Mouse (Mus musculus) ES-E14 (cell line): ENCODE results near the gene Pola2. TPM values are rescaled to one million over a fixed set of nuclear protein-coding genes. Genes with fewer than 3 reads are reported as not detected.
A peak's percentile ranks its signal among the peaks of the same experiment; 100 is the strongest.

ENCODE experiments used
- DNase-seq: peaks from one replicate; pipeline ENCODE4 v3.0.0-alpha.2; 2013; ENCODE audit warnings: low read depth, low spot score
- H3K27ac ChIP-seq: 2 replicates; pipeline ENCODE4 v1.5.1; 2012; ENCODE audit warnings: low read depth, mild to moderate bottlenecking, low read length, moderate library complexity, mixed read lengths; ENCODE audit not compliant: poor library complexity, insufficient read depth, severe bottlenecking
- H3K36me3 ChIP-seq: 2 replicates; pipeline ENCODE4 v1.6.1; 2012; ENCODE audit warnings: mild to moderate bottlenecking, low read length, moderate library complexity, mixed read lengths; ENCODE audit not compliant: control insufficient read depth, poor library complexity, insufficient read depth, severe bottlenecking
- H3K4me1 ChIP-seq, 2 experiments: fragments of 150-350 bp in 1 of 2; sonication (generic) in 1 of 2; 2 replicates each; pipeline ENCODE4 v1.6.1; 2012; ENCODE audit warnings: low read length in 2 of 2, mild to moderate bottlenecking in 1 of 2, mixed read lengths in 1 of 2; ENCODE audit not compliant: control insufficient read depth in 2 of 2, insufficient read depth in 2 of 2, poor library complexity in 1 of 2
- H3K4me3 ChIP-seq, 2 experiments: fragments of 150-350 bp in 1 of 2; sonication (generic) in 1 of 2; 2 replicates each; pipeline ENCODE4 v1.5.1; 2012; ENCODE audit warnings: low read length in 2 of 2, low read depth in 1 of 2, mild to moderate bottlenecking in 1 of 2, mixed read lengths in 1 of 2; ENCODE audit not compliant: insufficient read depth in 1 of 2, poor library complexity in 1 of 2, severe bottlenecking in 1 of 2
- H3K9ac ChIP-seq: 2 replicates; pipeline ENCODE4 v1.6.1; 2012; ENCODE audit warnings: low read depth, mild to moderate bottlenecking, low read length, mixed read lengths; ENCODE audit not compliant: poor library complexity, insufficient read depth, severe bottlenecking
- H3K9me3 ChIP-seq: fragments of 150-350 bp; sonication (generic); 2 replicates; pipeline ENCODE4 v1.6.1; 2012; ENCODE audit warnings: low read depth, mild to moderate bottlenecking, low read length; ENCODE audit not compliant: control insufficient read depth, insufficient read depth
- CHD2 ChIP-seq: IDR thresholded peaks from 2 replicates; pipeline ENCODE4 v1.6.1; 2014; ENCODE audit warnings: mild to moderate bottlenecking, low read depth, low read length, inconsistent platforms
- HCFC1 ChIP-seq: IDR thresholded peaks from 2 replicates; pipeline ENCODE4 v1.6.1; 2012; ENCODE audit warnings: low read length, inconsistent platforms, borderline replicate concordance; ENCODE audit not compliant: insufficient read depth
- MAFK ChIP-seq: IDR thresholded peaks from 2 replicates; pipeline ENCODE4 v1.6.1; 2014; ENCODE audit warnings: mild to moderate bottlenecking, low read depth, low read length, inconsistent platforms; ENCODE audit not compliant: insufficient read depth
- ZC3H11A ChIP-seq: IDR thresholded peaks from 2 replicates; pipeline ENCODE4 v1.6.1; 2012; ENCODE audit warnings: low read depth, mild to moderate bottlenecking, inconsistent platforms, low read length, borderline replicate concordance
- ZNF384 ChIP-seq: IDR thresholded peaks from 2 replicates; pipeline ENCODE4 v1.6.1; 2012; ENCODE audit warnings: low read depth, low read length, inconsistent platforms
- in situ Hi-C, 2 experiments: fragments of 600-800 bp; cut with MboI; formaldehyde crosslinking; loops; one replicate each; pipeline ENCODE4 v1.15.1; 2025; ENCODE audit warnings: low sequenced_read_pairs in 2 of 2, inconsistent platforms in 1 of 2; ENCODE audit not compliant: unreplicated experiment in 2 of 2
- total RNA-seq: library from RNA; depleted of rRNA; stranded (reverse); fragments of 300-350 nt; gene quantifications from 2 replicates; pipeline ENCODE4 v1.2.3, GENCODE M21; 2012; rRNA removed

The Pola2 gene
- total RNA-seq, 1 experiment, result 69.7 TPM

DNA sequence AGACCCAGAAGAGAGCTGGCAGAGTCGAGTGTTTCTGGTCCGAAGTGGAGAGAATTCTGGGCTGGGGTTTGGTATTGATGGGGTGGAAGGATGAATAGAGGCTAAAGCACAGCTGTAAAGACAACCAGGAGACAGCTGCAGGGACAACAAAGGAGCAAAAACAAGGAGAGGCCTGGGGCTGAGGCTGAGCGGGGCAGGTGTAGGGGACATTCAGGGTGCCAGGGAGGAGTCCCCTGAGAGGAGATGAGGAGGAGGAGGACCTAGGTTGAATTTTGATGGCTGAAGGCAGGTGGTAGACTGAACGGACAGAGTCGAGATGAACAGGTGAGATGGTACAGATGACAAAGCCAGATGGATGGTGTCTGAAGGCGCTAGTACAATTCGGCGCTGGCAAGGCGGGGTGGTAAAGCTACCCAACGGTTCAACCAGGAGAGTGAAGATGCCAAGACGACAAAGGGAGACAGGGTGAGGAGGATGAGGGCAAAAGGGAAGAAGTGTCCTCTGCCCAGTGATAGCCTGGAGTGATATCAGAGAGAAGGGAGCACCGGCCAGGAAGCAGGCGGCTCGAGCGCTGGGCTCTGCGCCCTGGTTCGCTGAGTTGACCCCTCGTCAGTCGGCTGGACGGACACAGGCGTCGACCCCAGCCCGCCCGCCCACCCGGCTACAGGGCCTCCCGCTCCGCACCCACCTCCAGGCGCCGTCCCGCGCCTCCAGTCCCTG is 70.6 kb downstream of the Pola2 start:
- no peak for DNase-seq
- Histone ChIP-seq H3K4me3 (peak overlapping the region; percentile 73 to 77), H3K9ac (peak overlapping the region; percentile 75), H3K4me1 (peaks cover 0 to 7% of the 10 kb centered on the region in 2 experiments; a peak in 1 of 4 replicates), H3K27ac (no peak overlapping the region), H3K36me3 (peaks cover 6% of the 10 kb centered on the region), H3K9me3 (no peaks in the 10 kb centered on the region)
- TF ChIP-seq CHD2 (no peak), ZC3H11A (no peak), ZNF384 (no peak)
- in situ Hi-C loops, result no loop called here

DNA sequence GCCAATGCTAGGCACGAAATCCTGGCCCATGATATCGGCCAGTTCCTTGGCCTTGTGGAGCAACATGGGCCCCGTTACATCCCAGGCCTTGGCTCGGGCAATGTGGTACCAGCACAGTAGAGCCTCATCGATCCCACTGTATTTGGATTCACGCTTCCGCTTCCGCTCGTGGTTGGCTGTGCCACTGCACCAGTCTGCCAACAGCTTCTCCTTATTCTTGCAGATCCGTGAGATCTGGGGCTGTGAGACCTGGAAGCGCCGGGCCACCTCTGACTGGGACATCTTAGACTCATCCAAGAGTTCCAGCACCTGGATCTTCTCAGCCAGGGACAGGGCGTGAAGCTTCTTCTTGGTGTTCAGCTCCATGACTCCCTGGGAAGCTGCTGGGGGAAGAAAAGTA is 71.3 kb downstream of the Pola2 start:
- Histone ChIP-seq H3K4me1 (peaks cover 0 to 7% of the 10 kb centered on the region in 2 experiments; a peak in 1 of 4 replicates), H3K27ac (no peak overlapping the region), H3K36me3 (peaks cover 4% of the 10 kb centered on the region; the same call in 1 of the 2 replicates), H3K4me3 (no peak overlapping the region), H3K9ac (no peak overlapping the region), H3K9me3 (no peaks in the 10 kb centered on the region)
- in situ Hi-C loops, result no loop called here
- DNase-seq, result no peak
- TF ChIP-seq HCFC1 (no peak), ZC3H11A (no peak), ZNF384 (no peak)

DNA sequence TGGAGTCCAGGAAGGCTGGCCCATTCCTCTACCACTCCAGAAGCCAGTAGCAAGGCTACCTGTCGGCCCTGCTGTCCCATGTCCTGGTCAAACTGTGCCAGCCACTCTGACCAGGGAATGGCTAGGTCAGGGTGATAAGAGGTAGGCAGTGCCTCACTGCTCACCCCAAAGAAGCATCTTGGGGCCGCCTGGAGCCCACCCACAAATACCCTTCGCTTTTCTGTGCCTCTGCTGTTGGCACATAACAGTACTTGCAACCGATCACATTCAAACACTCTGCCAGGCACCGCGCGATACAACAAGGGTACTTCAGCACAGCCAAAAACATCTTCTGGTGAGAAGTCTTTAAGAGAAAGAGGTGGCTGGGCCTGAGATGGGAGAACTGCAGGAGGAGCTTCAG is 71.7 kb downstream of the Pola2 start:
- Histone ChIP-seq H3K9ac (no peak overlapping the region), H3K27ac (no peak overlapping the region), H3K9me3 (no peaks in the 10 kb centered on the region), H3K4me3 (no peak overlapping the region), H3K36me3 (peaks cover 4% of the 10 kb centered on the region; the same call in 1 of the 2 replicates), H3K4me1 (peaks cover 0 to 7% of the 10 kb centered on the region in 2 experiments; a peak in 1 of 4 replicates)
- in situ Hi-C loops, result no loop called here
- DNase-seq, result no peak
- TF ChIP-seq ZC3H11A (no peak), HCFC1 (no peak), CHD2 (no peak), MAFK (no peak), ZNF384 (no peak)

DNA sequence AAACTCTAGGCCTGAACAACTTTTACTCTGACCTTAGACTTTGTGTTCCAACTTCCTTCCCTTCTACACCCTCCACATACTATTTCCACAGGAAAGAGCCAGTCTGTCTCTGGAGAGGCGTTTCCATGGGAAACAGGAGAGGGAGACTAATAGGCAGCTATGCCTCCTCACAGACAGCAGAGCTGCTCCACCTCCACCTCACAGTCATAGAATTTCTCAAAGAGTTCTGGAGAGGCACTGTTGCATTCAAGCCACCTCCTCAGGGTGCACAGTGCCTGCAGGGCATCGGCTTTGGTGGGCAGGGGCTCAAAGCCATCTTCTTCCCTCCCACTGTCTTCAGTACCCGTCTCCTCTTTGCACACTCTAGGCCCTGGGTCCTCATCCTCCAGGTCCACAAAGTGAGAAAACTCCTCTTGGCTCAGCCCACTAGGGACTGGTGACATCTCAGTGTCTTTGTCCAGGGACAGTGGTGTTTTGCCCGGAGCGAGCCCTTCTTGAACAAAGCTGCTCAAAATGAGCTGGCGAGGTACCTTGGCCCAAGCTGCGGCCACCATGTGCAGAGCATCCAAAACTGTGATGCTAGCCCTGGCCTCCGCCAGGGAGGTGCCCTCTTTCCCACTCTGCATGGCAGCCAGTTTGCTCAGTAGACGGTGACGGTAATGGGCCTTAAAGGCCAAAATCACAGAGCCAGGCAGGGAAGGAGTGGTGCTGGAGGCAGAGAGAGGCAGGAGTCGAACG is 72.3 kb downstream of the Pola2 start:
- TF ChIP-seq ZC3H11A, result no peak
- TF ChIP-seq ZNF384, result no peak
- no peak for TF ChIP-seq HCFC1
- TF ChIP-seq CHD2, result no peak
- TF ChIP-seq MAFK, result no peak
- peaks cover 4% of the 10 kb centered on the region; the same call in 1 of the 2 replicates for H3K36me3 ChIP-seq
- H3K4me3 ChIP-seq, result no peak overlapping the region
- no peak overlapping the region for H3K9ac ChIP-seq
- in situ Hi-C loops, result no loop called here
- H3K4me1 ChIP-seq, result peaks cover 0 to 7% of the 10 kb centered on the region in 2 experiments; a peak in 1 of 4 replicates
- H3K27ac ChIP-seq, result no peak overlapping the region
- no peak for DNase-seq
- H3K9me3 ChIP-seq, result no peaks in the 10 kb centered on the region

Other genes with a start within 250 kb of the Pola2 start
- 9.0 and 16.4 TPM in 2 replicates for gene Ehbp1l1, start 237.9 kb downstream of the Pola2 start, total RNA-seq
- 12.3 and 16.4 TPM in 2 replicates for gene Fam89b, start 234.5 kb downstream of the Pola2 start, total RNA-seq
- gene Ltbp3, start 223.3 kb downstream of the Pola2 start, total RNA-seq, result 7.0 and 7.8 TPM in 2 replicates
- 55.6 and 80.8 TPM in 2 replicates for gene Scyl1, start 192.8 kb downstream of the Pola2 start, total RNA-seq
- gene Frmd8, start 88.9 kb downstream of the Pola2 start, total RNA-seq, result 33.4 and 35.7 TPM in 2 replicates
- gene Slc25a45, start 86.4 kb downstream of the Pola2 start, total RNA-seq, result 1.2 and 1.9 TPM in 2 replicates
- gene Tigd3, start 70.1 kb downstream of the Pola2 start, total RNA-seq, result 2.1 and 2.2 TPM in 2 replicates
- gene Dpf2, start 51.2 kb downstream of the Pola2 start, total RNA-seq, result 37.9 and 39.5 TPM in 2 replicates
- 0.42 and 0.76 TPM in 2 replicates for gene Cdc42ep2, start 39.4 kb downstream of the Pola2 start, total RNA-seq
- gene Slc22a20, start 21.9 kb upstream of the Pola2 start, total RNA-seq, result 0.54 and 1.4 TPM in 2 replicates
- gene Capn1, start 51.7 kb upstream of the Pola2 start, total RNA-seq, result 19.3 and 20.4 TPM in 2 replicates
- gene Syvn1, start 82.4 kb upstream of the Pola2 start, total RNA-seq, result 29.6 and 41.4 TPM in 2 replicates
- 55.9 and 62.7 TPM in 2 replicates for gene Mrpl49, start 93.6 kb upstream of the Pola2 start, total RNA-seq
- 1,469 and 1,510 TPM in 2 replicates for gene Fau, start 93.6 kb upstream of the Pola2 start, total RNA-seq
- gene Znhit2, start 97.0 kb upstream of the Pola2 start, total RNA-seq, result 18.2 and 23.2 TPM in 2 replicates
- 14.0 and 23.2 TPM in 2 replicates for gene Tm7sf2, start 104.2 kb upstream of the Pola2 start, total RNA-seq
- 36.9 and 45.3 TPM in 2 replicates for gene Vps51, start 113.0 kb upstream of the Pola2 start, total RNA-seq
- not detected in 2 replicates for gene Tmem262, start 115.8 kb upstream of the Pola2 start, total RNA-seq
- 0.48 and 0.54 TPM in 2 replicates for gene Gm28374, start 118.1 kb upstream of the Pola2 start, total RNA-seq
- gene Zfpl1, start 120.8 kb upstream of the Pola2 start, total RNA-seq, result 39.4 and 42.4 TPM in 2 replicates
- gene Cdca5, start 120.8 kb upstream of the Pola2 start, total RNA-seq, result 50.7 and 52.1 TPM in 2 replicates
- gene AC131692.1, start 130.2 kb upstream of the Pola2 start, total RNA-seq, result 3.4 and 5.9 TPM in 2 replicates
- 0.80 and 3.5 TPM in 2 replicates for gene Naaladl1, start 141.6 kb upstream of the Pola2 start, total RNA-seq
- 25.2 and 28.2 TPM in 2 replicates for gene Sac3d1, start 154.4 kb upstream of the Pola2 start, total RNA-seq
- 8.9 and 11.9 TPM in 2 replicates for gene Snx15, start 164.1 kb upstream of the Pola2 start, total RNA-seq
- 0.18 TPM in 1 of 2 replicates, not detected in the other for gene Batf2, start 176.8 kb upstream of the Pola2 start, total RNA-seq
- 42.2 and 43.8 TPM in 2 replicates for gene Arl2, start 177.3 kb upstream of the Pola2 start, total RNA-seq
- 0.63 and 1.6 TPM in 2 replicates for gene Majin, start 220.2 kb upstream of the Pola2 start, total RNA-seq